Mouse (Mus musculus) liver, embryonic 15.5 days (tissue): ENCODE measurements around the gene Drg1. TPM values are rescaled to one million over a fixed set of nuclear protein-coding genes. Genes with fewer than 3 reads are reported as not detected.
"Not testable (repeated sequence)": the region's sequence is repeated elsewhere in the genome, so short reads cannot be mapped to it uniquely, and the experiment has no call there.

Experiments used
- ATAC-seq: fragments of 200-750 bp; cut with Nextera tagmentation; 2 replicates; pipeline ENCODE4 v1.8.0; 2017; ENCODE audit warnings: moderate number of reproducible peaks, mild to moderate bottlenecking, moderate library complexity; ENCODE audit not compliant: insufficient read depth
- H3K27ac ChIP-seq: fragments of 300-500 bp; sonication (generic); replicated peaks from 2 replicates; pipeline ENCODE4 v1.5.1; 2015; ENCODE audit warnings: mild to moderate bottlenecking, inconsistent platforms
- H3K27me3 ChIP-seq: fragments of 300-500 bp; sonication (generic); 2 replicates; pipeline ENCODE4 v1.6.1; 2015; ENCODE audit warnings: mild to moderate bottlenecking, inconsistent platforms
- H3K36me3 ChIP-seq: fragments of 300-500 bp; sonication (generic); replicated peaks from 2 replicates; pipeline ENCODE4 v1.6.1; 2015; ENCODE audit warnings: moderate library complexity, mild to moderate bottlenecking, inconsistent platforms
- H3K4me1 ChIP-seq: fragments of 300-500 bp; sonication (generic); replicated peaks from 2 replicates; pipeline ENCODE4 v1.6.1; 2015; ENCODE audit warnings: inconsistent platforms
- H3K4me2 ChIP-seq: fragments of 300-500 bp; sonication (generic); 2 replicates; pipeline ENCODE4 v1.6.1; 2015; ENCODE audit warnings: moderate library complexity, mild to moderate bottlenecking, inconsistent platforms
- H3K4me3 ChIP-seq: fragments of 300-500 bp; sonication (generic); replicated peaks from 2 replicates; pipeline ENCODE4 v1.5.1; 2015; ENCODE audit warnings: mild to moderate bottlenecking, inconsistent platforms
- H3K9ac ChIP-seq: fragments of 300-500 bp; sonication (generic); 2 replicates; pipeline ENCODE4 v1.6.1; 2015; ENCODE audit warnings: moderate library complexity, mild to moderate bottlenecking, inconsistent platforms
- H3K9me3 ChIP-seq: fragments of 300-500 bp; sonication (generic); replicated peaks from 2 replicates; pipeline ENCODE4 v1.6.1; 2016; ENCODE audit warnings: inconsistent platforms
- WGBS: fragments of 180-500 bp; shearing (Covaris S2); methylation state at CpG from one replicate; pipeline ENCODE4 v1.1.7; 2015; ENCODE audit warnings: mixed read lengths; ENCODE audit not compliant: insufficient replicate concordance; 5-methylcytosine and 5-hydroxymethylcytosine counted together
- polyA plus RNA-seq: library from polyadenylated mRNA; unstranded; fragments of >200 nt; fragmentation: Nextera tagmentation; extraction: Ambion mirVana; gene quantifications from 2 replicates; pipeline ENCODE4 v1.2.1, GENCODE M21; 2015

The Drg1 gene
- polyA plus RNA-seq, 1 experiment from 2014 or later: 108 TPM

DNA sequence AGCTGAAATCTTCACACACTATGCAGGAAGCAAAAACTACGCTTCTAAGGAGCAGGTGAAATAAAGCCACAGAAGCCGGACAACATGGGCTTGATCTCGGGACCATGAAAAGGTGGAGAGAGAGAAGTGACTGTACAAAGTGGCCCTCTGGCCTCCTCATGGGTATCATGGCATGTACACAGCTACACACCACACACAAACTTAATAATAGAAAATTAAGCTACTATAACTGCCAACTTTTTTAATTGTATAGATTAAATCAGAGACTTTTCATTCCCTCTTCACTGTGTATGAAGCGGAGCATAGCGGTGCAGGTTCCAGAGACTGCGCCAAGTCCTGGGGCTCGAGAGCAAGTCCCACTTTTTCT is 86.5 kb downstream of the Drg1 start:
- H3K4me1 ChIP-seq, ATAC-seq, H3K4me2 ChIP-seq, H3K27ac ChIP-seq, H3K27me3 ChIP-seq, H3K36me3 ChIP-seq, H3K4me3 ChIP-seq, H3K9me3 ChIP-seq, H3K9ac ChIP-seq: not testable (repeated sequence)
- WGBS: 73% methylated on average over 7 of the region's 7 CpGs

DNA sequence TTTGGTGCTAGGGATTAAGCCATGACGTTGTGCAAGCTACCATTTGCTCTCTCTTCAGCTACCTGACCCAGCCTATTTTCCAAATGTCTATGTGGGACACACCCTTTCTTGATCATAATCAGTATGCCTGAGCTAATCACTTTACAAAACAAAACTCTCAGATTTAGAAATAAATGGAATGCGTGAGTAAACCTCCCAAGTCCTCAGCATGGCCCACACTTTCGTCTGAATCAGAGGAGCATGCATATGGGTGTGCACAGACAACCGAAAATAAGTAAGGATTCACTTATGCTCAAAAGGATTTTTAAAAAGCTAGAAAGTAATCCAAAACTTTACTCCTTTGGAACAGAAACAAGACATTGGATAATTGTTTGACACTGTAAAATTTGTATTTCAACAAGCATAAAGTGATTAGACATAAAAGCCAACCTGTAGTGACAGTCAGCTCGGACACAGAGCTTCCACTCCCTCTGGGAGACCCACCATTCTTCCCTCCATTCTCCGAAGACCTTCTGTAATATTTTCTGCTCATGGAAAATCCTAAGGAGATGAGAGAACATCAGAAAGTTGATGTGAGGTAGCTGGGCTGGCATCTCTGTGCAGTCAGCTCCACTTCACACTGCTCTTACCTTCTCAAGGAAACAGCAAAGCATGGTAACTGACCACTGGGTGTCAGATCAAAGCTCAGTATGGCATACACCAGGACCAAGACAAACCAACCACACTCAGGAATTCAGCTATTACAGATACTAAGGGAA is 87.1 kb downstream of the Drg1 start:
- not testable (repeated sequence) for H3K4me1 ChIP-seq, H3K4me2 ChIP-seq, H3K27ac ChIP-seq, H3K4me3 ChIP-seq, H3K27me3 ChIP-seq, H3K9ac ChIP-seq, ATAC-seq, H3K36me3 ChIP-seq, H3K9me3 ChIP-seq
- 68% methylated on average over 6 of the region's 6 CpGs for WGBS

DNA sequence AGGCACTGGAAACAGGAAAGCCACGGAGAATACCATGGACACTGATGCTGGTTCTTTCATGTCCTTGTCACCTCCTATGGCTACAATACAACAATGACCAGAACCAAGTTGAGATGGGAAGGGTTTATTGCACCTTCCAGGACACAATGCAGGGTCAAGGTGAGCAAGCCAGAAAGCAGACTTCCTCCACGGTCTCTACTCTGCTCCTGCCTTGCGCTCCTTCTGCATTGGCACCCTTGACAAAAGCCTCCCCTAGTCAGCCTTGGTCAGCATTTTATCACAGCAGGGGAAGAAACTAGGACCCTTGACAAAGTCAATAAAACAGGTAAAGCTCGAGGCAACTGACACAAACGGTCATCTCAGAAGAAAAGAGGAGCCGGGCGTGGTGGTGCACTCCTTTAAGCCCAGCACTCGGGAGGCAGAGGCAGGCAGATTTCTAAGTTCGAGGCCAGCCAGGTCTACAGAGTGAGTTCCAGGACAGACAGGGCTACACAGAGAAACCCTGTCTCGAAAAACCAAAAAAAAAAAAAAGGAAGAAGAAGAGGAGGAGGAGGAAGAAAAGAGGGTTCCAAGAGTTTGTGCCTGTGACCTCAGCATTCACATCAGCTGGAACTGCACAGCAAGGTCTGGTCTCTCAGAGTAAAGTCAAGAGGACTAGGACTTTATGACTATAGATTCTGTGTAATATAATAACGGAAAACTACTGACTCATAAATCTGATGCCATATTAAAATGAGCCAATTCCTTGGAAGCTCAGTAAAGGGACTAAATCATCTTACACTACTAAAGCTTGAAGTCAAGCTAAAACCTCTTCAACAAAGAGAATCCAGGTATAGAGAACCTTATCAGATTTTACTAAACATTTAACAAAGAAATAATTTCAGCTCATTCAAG is 92.5 kb downstream of the Drg1 start:
- H3K4me3 ChIP-seq, H3K4me2 ChIP-seq, H3K36me3 ChIP-seq, H3K27ac ChIP-seq, H3K9me3 ChIP-seq, H3K27me3 ChIP-seq, H3K9ac ChIP-seq, H3K4me1 ChIP-seq: not testable (repeated sequence)
- ATAC-seq: peak; percentile 45
- WGBS: 69% methylated on average over 11 of the region's 11 CpGs

DNA sequence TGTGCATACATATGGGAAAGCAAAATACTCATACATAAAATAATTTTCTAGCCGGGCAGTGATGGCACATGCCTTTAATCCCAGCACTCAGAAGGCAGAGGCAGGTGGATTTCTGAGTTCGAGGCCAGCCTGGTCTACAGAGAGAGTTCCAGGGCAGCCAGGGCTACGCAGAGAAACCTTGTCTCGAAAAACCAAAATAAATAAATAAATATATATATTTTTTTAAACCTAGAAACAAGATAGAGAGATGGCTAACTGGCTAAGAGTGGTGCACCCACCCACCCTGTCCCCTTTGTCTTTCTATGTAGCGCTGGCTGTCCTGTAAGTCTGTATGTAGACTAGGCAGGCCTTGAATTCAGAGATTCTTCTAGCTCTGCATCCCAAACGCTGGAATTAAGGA is 93.7 kb downstream of the Drg1 start:
- not testable (repeated sequence) for ATAC-seq, H3K9ac ChIP-seq, H3K4me3 ChIP-seq, H3K36me3 ChIP-seq, H3K4me1 ChIP-seq, H3K9me3 ChIP-seq, H3K27ac ChIP-seq, H3K27me3 ChIP-seq, H3K4me2 ChIP-seq
- WGBS: 53% methylated on average over 6 of the region's 6 CpGs

DNA sequence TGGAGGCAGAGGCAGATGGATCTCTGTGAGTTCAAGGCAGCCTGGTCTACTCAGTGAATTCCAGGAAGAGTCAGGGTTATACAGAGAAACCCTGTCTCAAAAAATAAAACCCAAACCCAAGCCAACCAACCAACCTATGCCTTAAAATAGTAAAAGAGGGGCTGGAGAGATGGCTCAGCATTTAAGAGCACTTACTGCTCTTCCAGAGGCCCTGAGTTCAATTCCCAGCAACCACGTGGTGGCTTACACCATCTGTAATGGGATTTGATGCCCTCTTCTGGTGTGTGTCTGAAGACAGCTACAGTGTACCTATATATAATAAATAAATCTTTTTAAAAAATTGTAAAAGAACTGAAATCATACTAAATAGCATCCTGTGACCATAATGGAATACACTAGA is 94.3 kb downstream of the Drg1 start:
- ATAC-seq, H3K27me3 ChIP-seq, H3K4me1 ChIP-seq, H3K4me2 ChIP-seq, H3K9me3 ChIP-seq, H3K4me3 ChIP-seq, H3K36me3 ChIP-seq, H3K9ac ChIP-seq, H3K27ac ChIP-seq: not testable (repeated sequence)
- WGBS: 43% methylated on average over 1 of the region's 1 CpGs

DNA sequence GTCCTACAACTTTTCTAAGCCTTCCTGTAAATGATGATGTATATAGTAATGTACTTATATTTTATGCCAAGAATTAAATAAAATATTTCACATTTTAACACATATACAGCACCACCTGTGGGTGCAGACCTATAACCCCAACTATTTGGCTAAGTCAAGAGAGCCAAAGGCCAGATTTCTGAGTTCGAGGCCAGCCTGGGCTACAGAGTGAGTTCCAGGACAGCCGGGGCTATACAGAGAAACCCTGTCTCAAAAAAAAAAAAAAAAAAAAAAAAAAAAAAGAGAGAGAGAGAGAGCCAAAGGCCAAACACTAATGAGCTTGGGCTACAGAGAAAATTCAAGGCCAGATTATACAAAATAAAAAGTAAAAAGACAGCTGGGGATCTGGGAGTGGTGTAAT is 97.2 kb downstream of the Drg1 start:
- 51% methylated on average over 2 of the region's 2 CpGs for WGBS
- H3K9ac ChIP-seq, ATAC-seq, H3K4me1 ChIP-seq, H3K4me3 ChIP-seq, H3K27ac ChIP-seq, H3K36me3 ChIP-seq, H3K4me2 ChIP-seq, H3K27me3 ChIP-seq: not testable (repeated sequence)
- peaks cover 10% of the 10 kb centered on the region; the same call in 1 of the 2 replicates for H3K9me3 ChIP-seq

DNA sequence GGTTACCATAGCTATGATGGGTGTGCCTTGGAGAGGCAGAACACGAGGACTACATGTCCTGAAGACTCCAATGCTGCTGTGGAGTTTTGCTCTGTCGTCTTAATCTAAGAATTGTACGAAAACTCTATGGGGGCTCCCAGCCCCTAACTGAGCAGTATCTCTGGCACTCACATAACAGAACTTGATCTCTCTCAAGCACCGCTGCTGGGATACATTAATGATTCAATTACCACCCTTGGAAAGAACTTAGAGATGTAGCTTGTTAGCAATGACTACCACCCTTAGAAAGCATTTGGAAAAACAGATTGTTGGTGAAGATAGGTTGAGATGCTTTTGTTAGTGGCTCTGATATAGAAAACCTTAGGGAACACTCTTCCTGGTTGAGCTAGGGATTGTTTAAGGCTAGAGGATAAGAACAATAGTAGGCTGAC is 98.6 kb downstream of the Drg1 start:
- 62% methylated on average over 4 of the region's 4 CpGs for WGBS

DNA sequence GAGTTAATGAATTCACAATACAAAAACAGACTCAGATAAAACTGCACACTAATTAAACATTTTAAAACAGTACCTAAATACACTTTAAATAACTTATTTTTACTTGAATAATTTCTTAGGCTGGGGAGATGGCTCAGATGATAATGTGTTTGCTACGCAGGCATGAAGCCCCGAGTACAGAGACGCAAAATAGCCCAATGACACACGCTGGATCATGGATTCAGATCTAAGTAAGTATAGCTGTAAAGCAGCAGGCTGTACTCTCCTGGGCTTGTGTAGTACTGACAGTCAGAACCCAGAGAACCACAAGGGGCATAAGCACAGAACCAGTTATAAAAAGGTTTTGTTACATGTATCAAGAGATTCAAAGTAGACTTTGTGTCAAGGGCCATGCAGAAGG is 99.1 kb downstream of the Drg1 start:
- not testable (repeated sequence) for H3K4me1 ChIP-seq, H3K9ac ChIP-seq, H3K36me3 ChIP-seq, H3K9me3 ChIP-seq, H3K4me3 ChIP-seq, H3K27ac ChIP-seq, H3K27me3 ChIP-seq, ATAC-seq, H3K4me2 ChIP-seq
- WGBS: 73% methylated on average over 4 of the region's 4 CpGs

More for the DNA sequence above, 98.6 kb downstream of the Drg1 start:
- H3K27ac ChIP-seq, H3K27me3 ChIP-seq, H3K9me3 ChIP-seq, H3K4me1 ChIP-seq, H3K4me2 ChIP-seq, H3K36me3 ChIP-seq, H3K9ac ChIP-seq, ATAC-seq, H3K4me3 ChIP-seq: not testable (repeated sequence)

DNA sequence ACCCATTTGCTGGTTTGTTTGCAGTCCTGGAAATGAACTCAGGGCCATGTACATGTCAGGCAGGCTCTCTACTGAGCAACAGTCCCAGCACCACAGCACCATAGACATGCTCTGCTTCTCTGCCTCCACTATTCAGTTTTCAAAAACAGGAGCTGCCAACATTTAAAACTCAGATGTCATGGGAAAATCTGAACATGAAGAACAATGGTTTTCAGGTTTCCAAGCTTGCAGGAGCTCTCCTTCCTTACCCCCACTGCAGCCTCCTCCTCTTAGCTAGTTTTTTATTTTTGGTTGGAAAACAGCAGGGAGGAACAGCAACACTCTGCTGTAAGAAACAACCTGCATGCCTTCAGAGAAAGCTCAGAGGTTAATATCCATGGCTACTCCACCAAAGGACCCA is 99.9 kb downstream of the Drg1 start:
- H3K4me2 ChIP-seq, H3K36me3 ChIP-seq, H3K27me3 ChIP-seq, H3K27ac ChIP-seq, H3K4me1 ChIP-seq, H3K4me3 ChIP-seq, H3K9ac ChIP-seq, ATAC-seq: not testable (repeated sequence)
- peaks cover 11% of the 10 kb centered on the region; the same call in 1 of the 2 replicates for H3K9me3 ChIP-seq

DNA sequence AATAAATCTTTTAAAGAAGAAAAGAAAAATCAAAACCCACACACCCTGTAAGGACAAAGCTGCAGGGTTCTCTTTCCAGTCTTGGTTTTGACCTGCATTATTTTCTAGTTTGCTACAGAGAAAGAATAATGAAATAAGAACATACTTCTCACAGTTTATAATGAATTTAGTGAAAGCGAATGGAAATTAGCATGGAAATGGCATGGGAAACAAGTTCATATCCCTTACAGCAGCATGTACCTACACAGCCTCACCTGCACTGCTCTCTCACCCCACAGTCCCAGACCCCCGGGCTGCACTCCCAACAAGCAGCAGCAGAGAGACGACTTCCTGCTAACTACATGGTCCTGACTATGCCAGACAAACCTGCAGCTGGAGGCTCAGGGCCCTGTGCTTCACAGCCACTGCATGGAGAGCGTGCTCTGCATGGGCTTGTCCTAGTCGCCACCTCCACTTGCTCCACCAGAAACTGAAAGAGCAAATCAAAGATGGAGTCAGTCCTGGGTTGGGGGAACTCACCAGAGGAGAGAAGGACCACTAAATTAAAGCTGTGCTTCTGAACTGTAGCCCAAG is 100.9 kb downstream of the Drg1 start:
- H3K4me2 ChIP-seq, H3K27me3 ChIP-seq, H3K4me1 ChIP-seq, H3K9ac ChIP-seq, H3K27ac ChIP-seq, H3K36me3 ChIP-seq, H3K4me3 ChIP-seq: not testable (repeated sequence)
- H3K9me3 ChIP-seq: peaks cover 12% of the 10 kb centered on the region; the same call in 1 of the 2 replicates
- WGBS: 69% methylated on average over 3 of the region's 5 CpGs
- ATAC-seq: peak; percentile 4; the same call in 1 of the 2 replicates

DNA sequence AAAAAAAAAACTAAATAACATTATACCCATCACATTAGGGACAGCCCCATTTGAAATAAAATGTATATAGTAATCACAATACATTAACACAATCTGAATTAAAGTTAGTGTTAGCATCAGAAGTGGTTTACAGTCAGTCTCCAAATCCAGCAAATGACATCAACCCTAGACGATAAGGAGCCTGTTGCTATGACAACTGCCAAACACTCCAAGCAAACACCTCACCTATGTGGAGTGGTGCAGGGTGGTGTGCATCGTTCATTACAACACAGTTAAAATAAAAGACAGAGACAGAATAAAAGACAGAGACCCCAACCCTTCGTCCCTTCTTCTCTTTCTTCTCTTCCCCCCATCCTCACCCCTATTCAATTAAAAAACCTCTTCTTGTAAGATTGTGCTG is 102.6 kb downstream of the Drg1 start:
- H3K27me3 ChIP-seq, H3K4me1 ChIP-seq, H3K4me3 ChIP-seq, H3K27ac ChIP-seq, ATAC-seq, H3K9ac ChIP-seq, H3K36me3 ChIP-seq, H3K4me2 ChIP-seq: not testable (repeated sequence)
- H3K9me3 ChIP-seq: peaks cover 12% of the 10 kb centered on the region; the same call in 1 of the 2 replicates
- WGBS: 48% methylated on average over 3 of the region's 3 CpGs
